Comparison of ENCODE assay signal across 9 mouse cellular contexts in genomic region chr5:122643701-122644100, GRCm38 (mm10). TPM values are rescaled to one million over a fixed set of nuclear protein-coding genes. Genes with fewer than 3 reads are reported as not detected.
DNase-seq lines count a peak whose midpoint lies in the region; ATAC-seq and TF ChIP-seq lines count a peak whose summit lies in the region.
"Had no signal": no experiment of that assay in that cellular context is flagged by ENCODE, and none has a peak within 500 bp of the region (broad histone marks: within the 10 kb centered on the region; RNA-seq: fewer than 3 reads in every experiment).

P2rx7 (plus strand) TSS chr5:122643911.

- H3K4me3 ChIP-seq in cerebellum, adult 2 months (replicated peaks; ENCODE audit: insufficient read depth, low read depth, low read length), result peak within 1 kb of the TSS; percentile 1
- H3K4me3 ChIP-seq in liver, embryonic 11.5 days (ENCODE audit: low read depth, low read length), result no peak within 1 kb of the TSS
- peak within 1 kb of the TSS; percentile 14 for H3K4me3 ChIP-seq in myocyte

- H3K4me1 ChIP-seq in cerebellum, adult 2 months (ENCODE audit: control insufficient read depth, insufficient read depth, low read length), result peaks cover 6% of the 10 kb centered on the region; the same call in 1 of the 2 replicates
- H3K4me1 ChIP-seq in liver, embryonic 11.5 days (replicated peaks; ENCODE audit: control insufficient read depth, insufficient read depth, low read length), result peaks cover 6% of the 10 kb centered on the region

- no peaks in the 10 kb centered on the region for H3K79me2 ChIP-seq in myocyte (ENCODE audit: control insufficient read depth, insufficient read depth)

- H3K9me3 ChIP-seq in liver, embryonic 11.5 days (ENCODE audit: control insufficient read depth, low read length), result no peaks in the 10 kb centered on the region

- H3K4me2 ChIP-seq in liver, embryonic 11.5 days, result no peak within 1 kb of the TSS; the same call in 1 of the 2 replicates
- H3K4me2 ChIP-seq in myocyte (ENCODE audit: low read depth), result peak within 1 kb of the TSS; percentile 61

- no peak for ATAC-seq in inflammation-experienced regulatory T-cells, adult 6 months
- ATAC-seq in liver, embryonic 11.5 days (replicated peaks; ENCODE audit: low FRiP score), result no peak

- H3K9ac ChIP-seq in liver, embryonic 11.5 days (ENCODE audit: low read depth, low read length), result peak within 1 kb of the TSS; percentile 2; the same call in 1 of the 2 replicates

- WGBS in cerebellum, adult 2 months, result 45% methylated on average over 12 of the region's 12 CpGs
- 58% methylated on average over 12 of the region's 12 CpGs for WGBS in liver, embryonic 11.5 days

- H3K36me3 ChIP-seq in liver, embryonic 11.5 days (ENCODE audit: control insufficient read depth, insufficient read depth, low read length), result no peaks in the 10 kb centered on the region
- H3K36me3 ChIP-seq in myocyte (ENCODE audit: control insufficient read depth, insufficient read depth), result no peaks in the 10 kb centered on the region

- TF ChIP-seq POLR2A in cerebellum, adult 2 months (IDR thresholded peaks at IDR 0.05; ENCODE audit: borderline replicate concordance, insufficient read depth, low read length), result no peak
- TF ChIP-seq POLR2A in myocyte (IDR thresholded peaks at IDR 0.05; ENCODE audit: insufficient read length, low read depth), result no peak

- no peak for TF ChIP-seq CTCF in cerebellum, adult 2 months (IDR thresholded peaks at IDR 0.05; ENCODE audit: borderline replicate concordance, insufficient read depth, low read depth, low read length)

- H3K27ac ChIP-seq in cerebellum, adult 2 months (ENCODE audit: insufficient read depth, low read length), result no peak within 1 kb of the TSS
- H3K27ac ChIP-seq in liver, embryonic 11.5 days (ENCODE audit: low read depth, low read length), result no peak within 1 kb of the TSS
- H3K27ac ChIP-seq: kidney, postnatal 0 days had no signal

- peak; percentile 44 to 53 for DNase-seq in cerebellum, adult 2 months
- no peak for DNase-seq in cerebellum, adult 8-10 months
- DNase-seq in NIH3T3 (ENCODE audit: low read depth), result peak; percentile 56
- DNase-seq in gastrocnemius, postnatal 10 days, result peak; percentile 31
- no peak for DNase-seq in liver, embryonic 11.5 days (ENCODE audit: low spot score)
- DNase-seq in urinary bladder, postnatal 14 days (ENCODE audit: low spot score), result peak; percentile 73

- no peak within 1 kb of the TSS for H3ac ChIP-seq in myocyte (ENCODE audit: control insufficient read depth, insufficient read length)

- no peaks in the 10 kb centered on the region for H3K27me3 ChIP-seq in cerebellum, adult 2 months (ENCODE audit: control insufficient read depth, insufficient read depth, low read length)
- no peaks in the 10 kb centered on the region for H3K27me3 ChIP-seq in liver, embryonic 11.5 days (replicated peaks; ENCODE audit: control insufficient read depth, insufficient read depth, low read length)
- no peaks in the 10 kb centered on the region for H3K27me3 ChIP-seq in myocyte (ENCODE audit: control insufficient read depth, insufficient read depth, insufficient read length)

TF ChIP-seq in myocyte, 11 proteins besides CTCF, POLR2A, EP300 and RAD21:
- TF ChIP-seq SRF (IDR thresholded peaks at IDR 0.05; ENCODE audit: control insufficient read depth, insufficient read length, low read depth) (no peak), MAX (IDR thresholded peaks at IDR 0.05; ENCODE audit: low read depth) (no peak), CEBPB (IDR thresholded peaks at IDR 0.05; ENCODE audit: insufficient read depth, poor library complexity, severe bottlenecking) (no peak), E2F4 (IDR thresholded peaks at IDR 0.05; ENCODE audit: insufficient read depth) (no peak), REST (IDR thresholded peaks at IDR 0.05; ENCODE audit: insufficient read depth, insufficient read length) (no peak), TCF3 (IDR thresholded peaks at IDR 0.05; ENCODE audit: insufficient read length, low read depth) (no peak), MYOG (IDR thresholded peaks at IDR 0.05; ENCODE audit: control insufficient read depth in 1 of 3, insufficient read depth in 1 of 3, insufficient read length in 2 of 3, low read depth in 2 of 3) (no peak), MYOD1 (IDR thresholded peaks at IDR 0.05; ENCODE audit: control insufficient read depth in 1 of 3, insufficient read length in 2 of 3, low read depth in 2 of 3) (no peak), TCF12 (IDR thresholded peaks at IDR 0.05; ENCODE audit: insufficient read depth, poor library complexity, severe bottlenecking) (no peak)
TF ChIP-seq in myocyte: peak in this region for 0.

RNA-seq across cellular contexts. Expression of gene P2rx7, which starts in this region (rescaled TPM):
- polyA plus RNA-seq in cerebellum, adult 2 months (2012; rRNA removed), result 13.5 and 16.8 TPM in 2 replicates
- 1 to 10 TPM; 4.4 to 5.9 TPM for total RNA-seq in gastrocnemius, postnatal 10 days (2021)
- 100 to 1,000 TPM in 1 of 3 experiments, 10 to 100 TPM in 2; 53.2 to 109 (median 90.0) TPM for polyA plus RNA-seq in inflammation-experienced regulatory T-cells, adult 6 months (2017; shearing (Covaris generic))
- polyA plus RNA-seq in liver, embryonic 11.5 days (2014; fragmentation: Nextera tagmentation; extraction: Ambion mirVana), result 0.47 and 1.3 TPM in 2 replicates
- polyA plus RNA-seq in myocyte (2012; fragmentation: generic; extraction: Trizol), result 2.2 TPM

Comparison
In these comparisons a context has a peak if more than half of its experiments do, and no peak if none do; other contexts are left out.
1. DNase-seq: peak in cerebellum, adult 2 months (2 of 2), NIH3T3 (single experiment), gastrocnemius, postnatal 10 days (single experiment) and urinary bladder, postnatal 14 days (single experiment); none in cerebellum, adult 8-10 months (single experiment) and liver, embryonic 11.5 days (single experiment).